ENCODE assay signal across 11 mouse cellular contexts in the genomic region with DNA sequence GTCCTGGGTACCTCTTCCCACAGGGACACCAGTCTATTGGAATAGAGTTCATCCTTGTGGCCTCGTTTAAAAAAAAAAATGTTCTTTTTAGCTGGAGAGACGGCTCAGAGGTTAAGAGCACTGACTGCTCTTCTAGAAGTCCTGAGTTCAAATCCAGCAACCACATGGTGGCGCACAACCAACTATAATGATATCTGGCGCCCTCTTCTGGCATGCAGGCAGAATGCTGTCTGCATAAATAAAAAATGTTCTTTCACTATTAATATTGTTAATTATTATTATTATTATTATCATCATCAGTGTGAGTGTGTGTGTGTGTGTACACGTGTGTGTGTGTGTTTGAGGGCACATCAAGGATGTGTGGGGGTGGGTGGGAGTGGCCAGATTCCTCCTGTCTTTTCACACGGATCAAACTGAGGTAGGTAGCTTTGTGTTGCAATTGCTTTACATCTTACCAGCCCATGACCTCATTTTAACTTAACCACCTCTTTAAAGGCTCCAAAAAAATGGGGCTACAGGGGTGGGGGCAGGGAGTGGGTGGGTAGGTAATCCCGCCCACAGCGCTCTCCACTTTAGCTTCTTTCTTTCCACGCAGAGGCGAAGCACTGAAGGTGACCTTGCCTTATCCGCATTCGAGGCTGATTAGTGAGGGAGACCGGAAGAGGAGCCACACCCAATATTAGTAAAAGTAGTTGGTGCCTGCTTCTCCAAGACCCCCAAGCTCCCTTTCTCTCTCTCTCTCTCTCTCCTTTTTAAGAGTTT. TPM values are rescaled to one million over a fixed set of nuclear protein-coding genes. Genes with fewer than 3 reads are reported as not detected.
DNase-seq lines count a peak whose midpoint lies in the region; ATAC-seq and TF ChIP-seq lines count a peak whose summit lies in the region.
"Had no signal": no experiment of that assay in that cellular context is flagged by ENCODE, and none has a peak within 500 bp of the region (broad histone marks: within the 10 kb centered on the region; RNA-seq: fewer than 3 reads in every experiment).

No protein-coding gene starts in this region.

- no peak overlapping the region for H3K4me3 ChIP-seq in lung, embryonic 14.5 days (ENCODE audit: low read depth, low read length)
- no peak overlapping the region for H3K4me3 ChIP-seq in ES-Bruce4 (ENCODE audit: low read depth, low read length)
- no peak overlapping the region for H3K4me3 ChIP-seq in liver, postnatal 0 days (ENCODE audit: low read depth, low read length)
- H3K4me3 ChIP-seq: embryonic facial prominence, embryonic 13.5 days; liver, embryonic 13.5 days had no signal

- TF ChIP-seq POLR2A in ES-Bruce4 (IDR thresholded peaks at IDR 0.05; ENCODE audit: insufficient read depth, low read length) = no peak

- no peaks in the 10 kb centered on the region for H3K27me3 ChIP-seq in lung, embryonic 14.5 days (ENCODE audit: insufficient read depth, low read length)
- no peaks in the 10 kb centered on the region for H3K27me3 ChIP-seq in ES-Bruce4 (ENCODE audit: control insufficient read depth, insufficient read depth, low read length, poor library complexity, severe bottlenecking)
- H3K27me3 ChIP-seq in liver, postnatal 0 days (ENCODE audit: insufficient read depth, low read length) = 0 out of 2 replicates have a peak, but pooled peaks cover 3% of the 10 kb centered on the region

- 0 out of 2 replicates have a peak, but pooled peaks have one; percentile 23 for TF ChIP-seq EP300 in ES-Bruce4 (IDR thresholded peaks at IDR 0.05; ENCODE audit: insufficient read depth, low read depth, low read length)
- no peak for TF ChIP-seq EP300 in liver, postnatal 0 days (IDR thresholded peaks at IDR 0.05; ENCODE audit: low read depth)

- H3K9ac ChIP-seq in lung, embryonic 14.5 days = no peak overlapping the region
- no peak overlapping the region for H3K9ac ChIP-seq in ES-Bruce4 (ENCODE audit: low read depth, poor library complexity, severe bottlenecking)
- no peak overlapping the region for H3K9ac ChIP-seq in liver, postnatal 0 days (replicated peaks)
- H3K9ac ChIP-seq: embryonic facial prominence, embryonic 13.5 days; liver, embryonic 13.5 days had no signal

- no peak for ATAC-seq in lung, embryonic 14.5 days (ENCODE audit: insufficient read depth)
- ATAC-seq in liver, postnatal 0 days = no peak
- ATAC-seq in inflammation-experienced regulatory T-cells, adult 6 months = no peak

- TF ChIP-seq CTCF in lung, embryonic 14.5 days (IDR thresholded peaks at IDR 0.05; ENCODE audit: low read depth) = peak; percentile 57
- peak; percentile 8 for TF ChIP-seq CTCF in ES-Bruce4 (IDR thresholded peaks at IDR 0.05; ENCODE audit: low read depth, low read length)
- peak; percentile 67 for TF ChIP-seq CTCF in liver, postnatal 0 days (IDR thresholded peaks at IDR 0.05; ENCODE audit: low read depth)

- H3K36me3 ChIP-seq in lung, embryonic 14.5 days (ENCODE audit: insufficient read depth) = no peaks in the 10 kb centered on the region
- H3K36me3 ChIP-seq in ES-Bruce4 (ENCODE audit: control insufficient read depth, insufficient read depth, low read length, poor library complexity, severe bottlenecking) = no peaks in the 10 kb centered on the region
- no peaks in the 10 kb centered on the region for H3K36me3 ChIP-seq in liver, postnatal 0 days (replicated peaks; ENCODE audit: insufficient read depth, low read length)
- H3K36me3 ChIP-seq: embryonic facial prominence, embryonic 13.5 days; liver, embryonic 13.5 days had no signal

- H3K4me2 ChIP-seq in lung, embryonic 14.5 days = no peak overlapping the region
- no peak overlapping the region for H3K4me2 ChIP-seq in liver, postnatal 0 days (ENCODE audit: low read depth, low read length)
- H3K4me2 ChIP-seq: embryonic facial prominence, embryonic 13.5 days; liver, embryonic 13.5 days had no signal

- 84% methylated on average over 13 of the region's 13 CpGs for WGBS in lung, embryonic 14.5 days
- WGBS in liver, postnatal 0 days (ENCODE audit: insufficient replicate concordance) = 74% methylated on average over 13 of the region's 13 CpGs

- H3K4me1 ChIP-seq in lung, embryonic 14.5 days (ENCODE audit: insufficient read depth) = no peaks in the 10 kb centered on the region
- H3K4me1 ChIP-seq in ES-Bruce4 (ENCODE audit: control insufficient read depth, insufficient read depth, low read length) = peaks cover 2% of the 10 kb centered on the region
- H3K4me1 ChIP-seq in liver, postnatal 0 days (ENCODE audit: insufficient read depth) = 0 out of 2 replicates have a peak, but pooled peaks cover 8% of the 10 kb centered on the region

- peak; percentile 13 for DNase-seq in gastrocnemius, adult 18-20 months (ENCODE audit: low spot score)
- no peak for DNase-seq in gastrocnemius, postnatal 10 days
- peak; percentile 43 for DNase-seq in lung, embryonic 14.5 days
- no peak for DNase-seq in lung, postnatal 10 days
- peak; percentile 29 for DNase-seq in liver, postnatal 0 days
- no peak for DNase-seq in gastrocnemius, adult 8-10 months (ENCODE audit: low spot score in 2 of 2)
- DNase-seq: liver, embryonic 13.5 days had no signal

- H3K27ac ChIP-seq in lung, embryonic 14.5 days (ENCODE audit: low read depth) = no peak overlapping the region
- H3K27ac ChIP-seq in ES-Bruce4 (ENCODE audit: insufficient read depth, low read length) = peak overlapping the region; percentile 55
- H3K27ac ChIP-seq in liver, postnatal 0 days (ENCODE audit: low read depth) = no peak overlapping the region
- H3K27ac ChIP-seq: embryonic facial prominence, embryonic 13.5 days; liver, embryonic 13.5 days had no signal

- no peaks in the 10 kb centered on the region for H3K9me3 ChIP-seq in lung, embryonic 14.5 days (ENCODE audit: low read depth, low read length)
- no peaks in the 10 kb centered on the region for H3K9me3 ChIP-seq in ES-Bruce4 (replicated peaks; ENCODE audit: control insufficient read depth, insufficient read depth, low read length, poor library complexity, severe bottlenecking)
- H3K9me3 ChIP-seq in liver, postnatal 0 days (ENCODE audit: low read length) = no peaks in the 10 kb centered on the region
- H3K9me3 ChIP-seq: embryonic facial prominence, embryonic 13.5 days; liver, embryonic 13.5 days had no signal

RNA-seq across cellular contexts. Expression of a gene that starts 2.4 kb away (rescaled TPM):
- 1 to 10 TPM in 1 of 2 experiments, under 1 TPM in 1; 0.83 to 1.0 TPM for total RNA-seq in gastrocnemius, adult 18-20 months (2021)
- 1 to 10 TPM; 1.3 to 1.6 TPM for total RNA-seq in gastrocnemius, postnatal 10 days (2021)
- 1.8 TPM in 2 replicates for polyA plus RNA-seq in lung, embryonic 14.5 days (2014; fragmentation: Nextera tagmentation; extraction: Ambion mirVana)
- 2.0 and 2.1 TPM in 2 replicates for polyA plus RNA-seq in ES-Bruce4 (2011; ENCODE audit: insufficient read depth, insufficient read length, low read depth, missing spikeins)
- polyA plus RNA-seq in liver, postnatal 0 days (2015; fragmentation: Nextera tagmentation; extraction: Ambion mirVana) = 4.2 and 4.9 TPM in 2 replicates
- 1 to 10 TPM; 1.9 to 3.0 (median 2.6) TPM for polyA plus RNA-seq in inflammation-experienced regulatory T-cells, adult 6 months (2017; shearing (Covaris generic))
- 1 to 10 TPM in 2 of 4 experiments, under 1 TPM in 2; 0.65 to 1.2 (median 0.90) TPM for total RNA-seq in gastrocnemius, adult 8-10 months (2022)

RNA-seq across cellular contexts. Expression of a gene that starts 29.9 kb away (rescaled TPM):
- total RNA-seq in gastrocnemius, adult 18-20 months (2021) = 1 to 10 TPM; 6.5 to 8.2 TPM
- 10 to 100 TPM in 1 of 2 experiments, 1 to 10 TPM in 1; 8.0 to 11.9 TPM for total RNA-seq in gastrocnemius, postnatal 10 days (2021)
- polyA plus RNA-seq in lung, embryonic 14.5 days (2014; fragmentation: Nextera tagmentation; extraction: Ambion mirVana) = 31.3 and 31.4 TPM in 2 replicates
- 24.5 and 30.6 TPM in 2 replicates for polyA plus RNA-seq in ES-Bruce4 (2011; ENCODE audit: insufficient read depth, insufficient read length, low read depth, missing spikeins)
- 15.0 and 15.4 TPM in 2 replicates for polyA plus RNA-seq in liver, postnatal 0 days (2015; fragmentation: Nextera tagmentation; extraction: Ambion mirVana)
- polyA plus RNA-seq in inflammation-experienced regulatory T-cells, adult 6 months (2017; shearing (Covaris generic)) = 10 to 100 TPM; 68.1 to 92.5 (median 75.7) TPM
- total RNA-seq in gastrocnemius, adult 8-10 months (2022) = 1 to 10 TPM; 6.0 to 9.4 (median 6.5) TPM

RNA-seq across cellular contexts. Expression of a gene that starts 29.9 kb away (rescaled TPM):
- 1 to 10 TPM; 7.0 to 7.7 TPM for total RNA-seq in gastrocnemius, adult 18-20 months (2021)
- 10 to 100 TPM in 1 of 2 experiments, 1 to 10 TPM in 1; 9.8 to 11.4 TPM for total RNA-seq in gastrocnemius, postnatal 10 days (2021)
- polyA plus RNA-seq in lung, embryonic 14.5 days (2014; fragmentation: Nextera tagmentation; extraction: Ambion mirVana) = 18.8 and 20.3 TPM in 2 replicates
- polyA plus RNA-seq in ES-Bruce4 (2011; ENCODE audit: insufficient read depth, insufficient read length, low read depth, missing spikeins) = 37.7 and 44.2 TPM in 2 replicates
- polyA plus RNA-seq in liver, postnatal 0 days (2015; fragmentation: Nextera tagmentation; extraction: Ambion mirVana) = 7.4 and 7.7 TPM in 2 replicates
- 1 to 10 TPM; 6.5 to 9.1 (median 8.9) TPM for polyA plus RNA-seq in inflammation-experienced regulatory T-cells, adult 6 months (2017; shearing (Covaris generic))
- total RNA-seq in gastrocnemius, adult 8-10 months (2022) = 1 to 10 TPM; 6.9 to 8.8 (median 7.7) TPM

RNA-seq across cellular contexts. Expression of a gene that starts 55.6 kb away (rescaled TPM):
- 10 to 100 TPM in 1 of 2 experiments, 1 to 10 TPM in 1; 9.5 to 15.9 TPM for total RNA-seq in gastrocnemius, adult 18-20 months (2021)
- 100 to 1,000 TPM in 1 of 2 experiments, 10 to 100 TPM in 1; 79.0 to 104 TPM for total RNA-seq in gastrocnemius, postnatal 10 days (2021)
- 0.05 and 0.17 TPM in 2 replicates for polyA plus RNA-seq in lung, embryonic 14.5 days (2014; fragmentation: Nextera tagmentation; extraction: Ambion mirVana)
- 0.36 and 0.47 TPM in 2 replicates for polyA plus RNA-seq in ES-Bruce4 (2011; ENCODE audit: insufficient read depth, insufficient read length, low read depth, missing spikeins)
- polyA plus RNA-seq in liver, postnatal 0 days (2015; fragmentation: Nextera tagmentation; extraction: Ambion mirVana) = 0.06 and 0.75 TPM in 2 replicates
- under 1 TPM; 0.12 to 0.57 (median 0.44) TPM for polyA plus RNA-seq in inflammation-experienced regulatory T-cells, adult 6 months (2017; shearing (Covaris generic))
- total RNA-seq in gastrocnemius, adult 8-10 months (2022) = 1 to 10 TPM; 4.4 to 9.9 (median 6.9) TPM
- total RNA-seq: hematopoietic stem cell, adult 5-6 weeks had no signal

Comparison
In these comparisons a context has a peak if more than half of its experiments do, and no peak if none do; other contexts are left out.
1. DNase-seq: peak in gastrocnemius, adult 18-20 months (single experiment), lung, embryonic 14.5 days (single experiment) and liver, postnatal 0 days (single experiment); none in gastrocnemius, postnatal 10 days (single experiment), lung, postnatal 10 days (single experiment) and gastrocnemius, adult 8-10 months (0 of 2).
2. CTCF ChIP-seq: peak in every context shown above with its lines; median percentile 67 in liver, postnatal 0 days; 57 in lung, embryonic 14.5 days; 8 in ES-Bruce4.